Mouse (Mus musculus): Measurements from ENCODE around the gene Surf1.

The Surf1 gene

GRCm38 (mm10) chr2:26910124-26910993 lies 6.0 kb downstream of the Surf1 start, which contains the start of the genes Med22 and Rpl7a:
Gene Med22 (minus strand): TSS chr2:26910677.
Gene Rpl7a (plus strand): TSS chr2:26910764.
- ChIA-PET CTCF (interaction anchor here in 1 of 4 experiments (0.7 kb wide), 1 partner anchor 11 kb away, joined by 3 read pairs; no protein-coding TSS in a partner anchor), POLR2A (interaction anchor here (0.5 to 13.2 kb wide), 24 partner anchors 8 to 818 kb away, joined by 3 to 251 read pairs (median 4); partner anchors contain the start of genes Agpat2 (in 1 of the 4), Surf1 (in 1 of the 4), Surf2 (in 1 of the 4) and Surf4 (in 1 of the 4))

GRCm38 (mm10) chr2:26909387-26909784 lies 6.9 kb downstream of the Surf1 start:
- ChIA-PET CTCF (interaction anchor here in 1 of 4 experiments (0.7 kb wide), 1 partner anchor 12 kb away, joined by 3 read pairs; no protein-coding TSS in a partner anchor), POLR2A (interaction anchor here in 3 of 4 experiments (0.6 to 13.2 kb wide), 19 partner anchors 9 to 790 kb away, joined by 3 to 251 read pairs (median 4); partner anchors contain the start of genes Agpat2 (in 1 of the 3), Surf1 (in 1 of the 3), Surf2 (in 1 of the 3) and Surf4 (in 1 of the 3))

DNA sequence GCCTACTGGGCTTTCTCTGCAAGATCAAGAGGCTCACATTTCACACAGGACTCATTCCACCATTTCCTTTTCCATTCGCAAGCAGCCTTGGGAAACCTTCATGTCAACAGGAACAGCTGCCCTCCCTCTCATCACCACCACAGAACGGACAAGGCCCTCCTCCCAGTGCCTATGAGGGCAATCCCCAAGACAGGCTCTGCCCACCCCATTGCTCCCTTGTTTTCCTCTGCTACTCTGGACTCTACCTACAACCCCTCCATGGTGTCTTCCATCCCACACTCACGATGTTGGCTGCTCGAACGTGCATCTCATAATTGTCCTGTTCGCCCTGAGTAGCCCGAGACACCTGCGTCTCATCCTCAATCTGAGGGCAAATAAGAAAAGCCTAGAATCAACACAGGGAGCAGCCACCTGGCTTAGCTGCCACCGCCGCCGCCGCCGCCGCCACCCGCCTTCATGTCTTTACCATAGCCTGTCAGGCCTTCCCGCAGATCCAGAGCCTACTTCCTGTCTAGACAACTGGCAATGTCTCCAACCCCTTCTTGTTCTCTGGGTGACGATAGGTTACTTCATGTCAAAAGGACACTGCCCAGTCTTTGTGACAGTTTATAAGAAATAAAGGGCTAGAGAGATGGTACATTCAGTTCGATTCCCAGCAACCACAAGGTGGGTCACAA lies 7.5 kb downstream of the Surf1 start:
- ChIA-PET POLR2A (interaction anchor here in 3 of 4 experiments (0.6 to 13.2 kb wide), 15 partner anchors 8 to 1168 kb away, joined by 3 to 251 read pairs (median 5); partner anchors contain the start of genes Agpat2 (in 1 of the 3), Surf1 (in 1 of the 3), Surf2 (in 1 of the 3) and Surf4 (in 1 of the 3)), CTCF (interaction anchor here in 2 of 4 experiments (1.3 to 1.6 kb wide), 2 partner anchors 8 to 16 kb away, joined by 3 to 6 read pairs; partner anchors contain the start of genes Surf1 (in 1 of the 2) and Surf2 (in 1 of the 2))

DNA sequence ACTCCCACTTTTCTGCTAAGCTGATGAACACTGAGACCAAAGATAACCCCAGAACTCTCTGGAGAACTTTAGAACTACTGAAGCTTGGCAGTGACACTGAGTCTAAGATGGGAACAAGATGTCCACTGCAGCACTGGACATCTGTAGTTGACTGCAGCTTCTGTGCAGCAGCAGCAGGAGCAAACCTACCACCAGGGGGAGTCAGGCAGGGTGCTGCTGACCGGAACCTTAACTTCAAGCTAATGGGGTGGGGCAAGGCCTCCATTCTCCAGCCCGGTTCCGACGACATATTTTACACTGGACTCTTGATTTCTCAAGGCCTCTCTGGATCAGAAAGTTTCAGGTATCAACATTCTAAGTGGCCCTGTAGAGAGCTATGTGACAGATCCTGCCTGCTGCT lies 9.2 kb downstream of the Surf1 start:
- CTCF ChIA-PET = interaction anchor here (0.6 to 2.0 kb wide), 32 partner anchors 9 to 573 kb away, joined by 3 to 11 read pairs (median 4); partner anchors contain the start of genes Surf1 (in 3 of the 4), Surf2 (in 3 of the 4), Agpat2 (in 2 of the 4) and Slc2a6 (in 1 of the 4)
- POLR2A ChIA-PET = interaction anchor here in 3 of 4 experiments (0.5 to 13.2 kb wide), 22 partner anchors 10 to 535 kb away, joined by 3 to 251 read pairs (median 3); partner anchors contain the start of genes Surf1 (in 2 of the 3), Surf2 (in 2 of the 3), Agpat2 (in 1 of the 3) and Brd3os (in 1 of the 3)

DNA sequence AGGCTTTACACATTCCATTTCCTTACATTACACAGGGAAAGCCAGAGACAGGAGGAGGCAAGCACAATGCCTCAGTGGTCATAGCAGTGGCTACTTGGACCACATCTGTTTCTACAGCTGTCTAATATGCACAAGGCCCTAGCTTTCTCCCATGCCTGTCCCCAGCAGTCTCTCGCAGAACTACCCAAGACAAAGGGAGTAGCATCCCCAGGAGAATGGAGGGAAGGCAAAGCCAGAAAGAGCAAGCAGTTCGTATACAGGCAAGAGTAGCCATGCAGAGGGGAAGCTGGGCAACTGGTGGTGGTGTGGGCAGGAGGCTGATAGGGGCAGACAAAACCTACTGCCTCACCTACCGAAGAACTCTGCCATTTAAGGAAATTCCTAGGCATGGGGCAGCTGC lies 9.9 kb downstream of the Surf1 start:
- ChIA-PET CTCF (interaction anchor here (0.6 to 2.0 kb wide), 20 partner anchors 10 to 405 kb away, joined by 3 to 11 read pairs (median 4); partner anchors contain the start of genes Agpat2 (in 2 of the 4), Surf1 (in 2 of the 4) and Surf2 (in 2 of the 4)), POLR2A (interaction anchor here in 3 of 4 experiments (0.9 to 13.2 kb wide), 12 partner anchors 11 to 302 kb away, joined by 3 to 251 read pairs (median 4); partner anchors contain the start of genes Surf1 (in 2 of the 3), Surf2 (in 2 of the 3) and Agpat2 (in 1 of the 3))

- ChIA-PET CTCF (interaction anchor here (0.8 to 2.0 kb wide), 6 partner anchors 11 to 223 kb away, joined by 3 to 11 read pairs (median 4); partner anchors contain the start of genes Surf1 (in 2 of the 4) and Surf2 (in 2 of the 4)), POLR2A (interaction anchor here in 2 of 4 experiments (0.6 to 13.2 kb wide), 8 partner anchors 14 to 398 kb away, joined by 3 to 251 read pairs (median 3); partner anchors contain the start of genes Surf1 (in 1 of the 2) and Surf2 (in 1 of the 2))
Observed at GRCm38 (mm10) chr2:26905936-26906335, 10.4 kb downstream of the Surf1 start.

- ChIA-PET CTCF (interaction anchor here in 3 of 4 experiments (0.7 to 2.2 kb wide), 15 partner anchors 8 to 494 kb away, joined by 3 to 11 read pairs (median 4); partner anchors contain the start of genes Inpp5e (in 1 of the 3), Surf1 (in 1 of the 3) and Surf2 (in 1 of the 3)), POLR2A (interaction anchor here (0.5 to 13.2 kb wide), 109 partner anchors 9 to 666 kb away, joined by 3 to 251 read pairs (median 4); partner anchors contain the start of genes Surf1 (in 3 of the 4), Surf2 (in 3 of the 4), Abo (in 2 of the 4) and Agpat2 (in 2 of the 4))
Observed at GRCm38 (mm10) chr2:26903311-26903710, 13.0 kb downstream of the Surf1 start.

DNA sequence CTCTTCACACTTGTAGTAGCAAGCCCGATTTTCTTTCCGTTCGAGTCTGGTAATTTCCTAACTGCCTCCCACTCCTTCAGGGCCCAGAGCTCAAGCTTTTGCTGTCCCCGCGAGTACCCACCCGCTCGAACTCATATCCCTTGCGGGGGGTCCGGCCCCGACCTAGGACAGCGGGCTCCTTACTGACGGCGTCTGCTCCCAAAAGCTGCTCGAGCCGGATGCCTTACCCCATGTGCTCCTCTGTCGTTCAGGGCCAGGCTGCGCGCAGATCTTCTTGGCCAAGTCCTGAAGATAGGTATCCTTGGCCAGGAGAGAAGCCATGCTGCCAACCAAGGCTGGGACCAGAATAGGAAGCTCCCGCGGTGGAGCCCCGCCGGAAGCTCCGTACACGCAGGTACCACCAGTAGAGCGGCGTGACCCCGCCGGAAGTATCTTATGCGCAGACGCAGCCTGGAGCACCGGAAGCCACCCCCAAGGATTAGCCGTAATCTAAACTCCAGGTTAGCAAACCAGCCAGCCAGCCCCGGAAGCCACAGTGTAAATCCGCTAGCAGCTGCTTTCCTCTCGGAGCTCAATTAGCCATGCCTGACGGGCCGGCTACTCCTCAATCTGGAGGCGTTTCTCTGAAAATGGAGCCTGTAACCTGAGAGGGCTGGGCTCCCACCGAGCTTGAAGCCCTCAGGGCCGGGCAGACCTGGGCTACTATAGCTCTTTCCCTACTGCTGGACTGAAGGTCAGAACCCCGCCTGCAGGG lies 13.7 kb downstream of the Surf1 start, which contains the start of gene Surf6:
Gene Surf6 (minus strand): TSS at position 413 of the 754 bp plus-strand sequence.
- CTCF ChIA-PET = interaction anchor here (0.5 to 2.2 kb wide), 20 partner anchors 9 to 1299 kb away, joined by 3 to 11 read pairs (median 4); partner anchors contain the start of genes Surf1 (in 2 of the 4), Surf2 (in 2 of the 4) and Inpp5e (in 1 of the 4)
- POLR2A ChIA-PET = interaction anchor here (0.6 to 13.2 kb wide), 116 partner anchors 9 to 666 kb away, joined by 3 to 251 read pairs (median 4); partner anchors contain the start of genes Sec16a (in 3 of the 4), Surf1 (in 3 of the 4), Surf2 (in 3 of the 4) and Abo (in 2 of the 4)

DNA sequence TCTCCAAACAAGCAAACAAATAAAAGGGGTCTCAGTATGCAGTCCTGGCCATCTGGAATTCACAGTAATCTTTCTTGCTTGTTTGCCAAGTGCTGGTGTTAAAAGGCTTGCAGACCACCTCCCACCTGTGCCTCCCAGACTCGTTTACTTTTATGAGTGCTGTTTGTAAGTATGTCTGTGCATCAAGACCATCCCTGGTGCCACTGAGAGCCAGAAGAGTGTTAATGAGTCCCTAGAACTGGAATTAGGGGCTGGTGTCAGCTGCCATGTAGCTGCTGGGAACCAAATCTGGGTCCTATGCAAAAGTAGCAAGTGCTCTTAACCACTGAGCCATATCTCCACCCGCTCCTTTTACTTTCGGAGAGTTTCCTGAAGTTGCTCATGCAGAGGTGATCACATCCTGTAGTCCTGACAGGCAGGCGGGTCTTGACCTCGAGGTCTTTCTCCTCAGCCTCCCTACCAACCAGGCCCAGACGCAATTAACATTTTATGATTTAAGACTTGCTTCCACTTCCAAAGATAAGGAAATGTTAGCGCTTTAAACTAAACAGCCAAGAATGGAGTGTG lies 14.4 kb downstream of the Surf1 start:
- CTCF ChIA-PET = interaction anchor here in 2 of 4 experiments (0.5 to 2.2 kb wide), 8 partner anchors 9 to 1298 kb away, joined by 3 to 11 read pairs (median 4); partner anchors contain the start of gene Inpp5e (in 1 of the 2)
- POLR2A ChIA-PET = interaction anchor here (0.6 to 13.2 kb wide), 75 partner anchors 10 to 603 kb away, joined by 3 to 251 read pairs (median 5); partner anchors contain the start of genes Surf1 (in 3 of the 4), Surf2 (in 3 of the 4), Abo (in 2 of the 4) and Agpat2 (in 2 of the 4)

DNA sequence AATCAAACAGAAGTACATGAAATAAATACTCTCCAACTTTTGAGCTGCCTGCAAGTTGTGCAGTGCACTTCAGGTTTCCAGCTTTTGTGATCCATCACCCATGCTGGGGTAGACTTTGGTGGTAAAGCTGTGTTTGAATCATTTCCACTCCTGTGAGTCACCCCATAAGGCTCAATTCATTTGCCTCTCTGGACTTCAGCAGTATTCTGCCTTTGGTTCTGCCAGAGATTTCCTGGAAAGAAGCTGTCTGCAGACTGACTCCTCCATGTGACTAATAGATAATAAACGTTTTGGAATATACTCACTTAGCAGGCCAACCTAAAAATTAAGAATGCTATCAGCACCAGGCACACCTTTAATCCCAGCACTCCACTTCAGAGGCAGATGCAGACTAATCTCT lies 15.6 kb downstream of the Surf1 start:
- CTCF ChIA-PET = no interaction called here
- POLR2A ChIA-PET = interaction anchor here in 3 of 4 experiments (0.9 to 13.2 kb wide), 8 partner anchors 9 to 455 kb away, joined by 3 to 251 read pairs (median 25); partner anchors contain the start of genes Med22 (in 2 of the 3), Rpl7a (in 2 of the 3), Surf1 (in 1 of the 3) and Surf2 (in 1 of the 3)

DNA sequence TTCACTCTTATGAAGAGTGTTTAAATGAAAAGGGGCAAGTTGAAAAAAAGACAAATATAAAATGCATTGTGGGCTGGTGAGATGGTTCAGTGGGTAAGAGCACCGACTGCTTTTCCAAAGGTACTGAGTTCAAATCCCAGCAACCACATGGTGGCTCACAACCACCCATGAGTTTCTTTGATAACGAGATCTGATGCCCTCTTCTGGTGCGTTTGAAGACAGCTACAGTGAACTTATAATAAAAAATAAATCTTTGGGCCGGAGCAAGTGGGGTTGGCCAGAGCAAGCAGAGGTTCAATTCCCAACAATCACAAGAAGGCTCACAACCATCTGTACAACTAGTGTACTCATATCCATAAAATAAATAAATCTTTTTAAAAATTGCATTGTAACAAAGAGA lies 20.4 kb downstream of the Surf1 start:
- POLR2A ChIA-PET = interaction anchor here in 3 of 4 experiments (0.6 to 4.1 kb wide), 8 partner anchors 9 to 260 kb away, joined by 3 to 25 read pairs (median 4); partner anchors contain the start of genes Med22 (in 1 of the 3) and Rpl7a (in 1 of the 3)
- CTCF ChIA-PET = interaction anchor here in 1 of 4 experiments (1.2 to 1.9 kb wide), 2 partner anchors 11 to 48 kb away, joined by 3 to 6 read pairs; no protein-coding TSS in a partner anchor

DNA sequence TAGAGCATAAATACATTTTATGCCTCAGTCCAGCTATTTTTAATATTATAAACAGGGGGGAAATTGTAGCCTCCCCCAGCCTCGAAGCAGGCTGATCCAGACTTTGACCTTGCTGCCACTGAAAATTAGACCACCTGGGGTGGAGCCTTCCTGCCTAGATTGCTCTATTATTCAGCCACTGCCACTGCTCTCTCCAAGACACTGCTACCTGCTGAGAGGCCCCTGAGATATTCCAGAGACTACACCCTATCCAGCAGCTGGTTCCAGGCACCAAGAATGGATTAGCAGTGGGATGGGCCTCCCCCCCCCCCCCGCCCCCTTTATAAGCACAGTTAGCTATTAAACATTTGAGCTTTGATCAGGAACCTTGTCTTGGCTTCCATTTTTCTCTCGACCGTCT lies 30.2 kb downstream of the Surf1 start:
- ChIA-PET CTCF (interaction anchor here in 2 of 4 experiments (0.6 kb wide), 2 partner anchors 325 to 1786 kb away, joined by 3 to 5 read pairs; no protein-coding TSS in a partner anchor), POLR2A (interaction anchor here (0.6 to 1.8 kb wide), 10 partner anchors 8 to 1001 kb away, joined by 3 to 9 read pairs (median 5); partner anchors contain the start of gene Surf6 (in 3 of the 4))

- ChIA-PET POLR2A (interaction anchor here (0.6 to 1.8 kb wide), 10 partner anchors 14 to 250 kb away, joined by 3 to 9 read pairs (median 5); partner anchors contain the start of gene Surf6 (in 3 of the 4)), CTCF (interaction anchor here in 1 of 4 experiments (0.6 kb wide), 1 partner anchor 1786 kb away, joined by 5 read pairs; no protein-coding TSS in a partner anchor)
Observed at GRCm38 (mm10) chr2:26885541-26885940, 30.8 kb downstream of the Surf1 start.

- ChIA-PET POLR2A (interaction anchor here in 1 of 4 experiments (0.9 to 2.4 kb wide), 4 partner anchors 8 to 240 kb away, joined by 3 to 6 read pairs (median 4); partner anchors contain the start of gene Surf6), CTCF (no interaction called here)
Observed at GRCm38 (mm10) chr2:26878571-26878970, 37.8 kb downstream of the Surf1 start.

- ChIA-PET CTCF (no interaction called here), POLR2A (interaction anchor here in 3 of 4 experiments (0.7 to 1.6 kb wide), 3 partner anchors 24 to 235 kb away, joined by 3 to 9 read pairs (median 4); partner anchors contain the start of gene Surf6 (in 1 of the 3))
Observed at GRCm38 (mm10) chr2:26870666-26871065, 45.7 kb downstream of the Surf1 start.
